Mouse (Mus musculus) ovary, postnatal 14 days (tissue): ENCODE results near the gene Entpd2.
"Not testable (repeated sequence)": the region's sequence is repeated elsewhere in the genome, so short reads cannot be mapped to it uniquely, and the experiment has no call there.

ENCODE experiments used
- DNase-seq: peaks from one replicate; pipeline ENCODE4 v3.0.0; 2022; ENCODE audit warnings: low spot score

Gene Entpd2

DNA sequence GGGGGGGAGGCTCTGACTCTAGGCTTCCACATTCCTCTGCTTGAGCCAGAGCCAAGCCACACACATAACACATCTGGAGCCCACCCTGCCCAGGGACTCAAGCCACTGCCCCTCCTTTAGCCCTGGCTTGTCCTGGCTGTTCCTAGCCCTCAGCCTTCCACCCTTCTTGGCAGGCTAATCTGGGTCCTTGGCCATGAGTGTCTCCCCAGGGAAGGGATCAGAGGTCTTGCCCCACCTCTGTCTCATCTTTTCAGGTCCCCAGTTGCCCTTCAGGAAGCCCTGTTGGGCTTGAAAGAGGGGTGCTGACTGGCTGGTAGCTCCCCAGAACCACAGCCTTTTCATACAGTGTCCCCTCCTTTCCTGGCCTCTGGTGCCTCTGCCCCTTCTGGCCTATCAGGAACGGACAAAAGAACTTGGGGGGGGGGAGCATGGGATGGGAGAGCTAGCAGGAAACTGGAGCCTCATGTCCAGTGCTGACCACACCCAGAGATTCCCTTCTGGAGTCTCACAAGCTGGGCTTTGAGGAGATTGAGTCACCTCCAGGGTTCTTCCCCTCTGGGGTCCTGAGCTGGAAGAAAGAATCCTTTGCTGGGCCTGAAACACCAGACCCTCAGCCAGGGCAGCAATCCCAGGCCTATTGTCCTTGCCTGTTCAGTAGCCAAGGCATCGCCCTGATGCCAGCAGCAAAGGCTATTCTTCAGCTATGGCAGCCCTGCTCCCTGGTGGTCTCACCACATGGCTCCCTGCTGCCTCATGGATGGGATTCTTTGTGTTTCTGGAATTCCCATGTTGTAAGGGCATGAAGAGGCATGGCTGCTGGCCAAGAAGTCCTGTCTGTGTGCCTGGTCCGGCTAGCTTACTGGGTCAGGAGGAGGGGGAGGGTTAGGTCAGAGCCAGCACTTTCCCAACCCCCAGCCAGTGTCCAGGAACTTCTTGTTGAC, 1.1 kb upstream of the Entpd2 start:
- DNase-seq = no peak

DNA sequence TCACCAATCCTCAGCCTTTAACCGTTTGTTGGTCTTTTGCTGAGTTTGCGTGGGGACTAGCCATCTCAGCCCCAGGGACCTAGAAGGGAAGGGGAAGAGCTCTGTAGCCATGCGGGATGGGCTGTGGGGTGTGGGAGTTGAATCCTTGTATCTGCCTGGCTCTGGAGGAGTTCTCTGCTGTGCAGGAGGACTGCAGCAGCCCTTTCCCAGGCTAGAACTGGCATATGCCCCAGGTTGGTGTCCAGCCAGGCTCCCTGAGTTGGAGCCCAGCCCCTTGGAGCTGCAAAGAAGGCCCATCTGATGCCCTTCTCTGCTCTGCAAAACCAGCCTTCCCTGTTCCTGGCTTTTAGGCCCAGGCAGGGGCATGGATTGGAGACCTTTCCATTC, 916 bp downstream of the Entpd2 start:
- no peak for DNase-seq

DNA sequence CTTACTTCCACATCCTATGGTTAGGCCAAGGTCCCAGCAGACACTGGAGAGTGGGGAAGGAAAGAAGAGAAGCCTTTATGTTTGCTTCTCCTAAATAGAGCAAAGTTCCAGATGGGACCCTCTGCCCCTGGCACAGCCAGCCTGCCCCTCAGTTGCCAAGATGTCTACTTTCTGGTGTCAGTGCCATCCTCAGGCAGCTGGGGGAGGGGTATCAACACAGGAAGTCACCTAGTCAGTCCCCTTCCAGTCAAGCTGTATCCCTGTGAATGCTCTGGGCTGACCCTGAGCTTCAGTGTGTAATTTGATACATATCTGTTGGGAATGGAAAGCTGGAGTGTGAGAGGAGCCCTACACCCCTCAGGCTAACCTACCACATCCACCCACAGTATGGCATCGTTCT, 1.3 kb downstream of the Entpd2 start:
- DNase-seq = no peak

DNA sequence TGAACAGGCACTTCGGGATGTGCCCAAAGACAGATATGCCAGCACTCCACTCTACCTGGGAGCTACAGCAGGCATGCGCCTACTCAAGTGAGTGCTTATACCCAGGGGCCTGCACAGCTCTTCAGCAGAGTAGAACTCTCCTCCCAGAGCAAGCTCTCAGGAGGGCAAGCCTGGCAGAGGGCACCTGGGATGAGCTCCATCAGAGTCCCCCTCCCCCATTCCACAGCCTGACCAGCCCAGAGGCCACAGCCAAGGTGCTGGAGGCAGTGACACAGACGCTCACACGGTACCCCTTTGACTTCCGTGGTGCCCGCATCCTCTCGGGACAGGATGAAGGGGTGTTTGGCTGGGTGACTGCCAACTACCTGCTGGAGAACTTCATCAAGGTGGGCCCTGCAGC, 2.4 kb downstream of the Entpd2 start:
- no peak for DNase-seq

DNA sequence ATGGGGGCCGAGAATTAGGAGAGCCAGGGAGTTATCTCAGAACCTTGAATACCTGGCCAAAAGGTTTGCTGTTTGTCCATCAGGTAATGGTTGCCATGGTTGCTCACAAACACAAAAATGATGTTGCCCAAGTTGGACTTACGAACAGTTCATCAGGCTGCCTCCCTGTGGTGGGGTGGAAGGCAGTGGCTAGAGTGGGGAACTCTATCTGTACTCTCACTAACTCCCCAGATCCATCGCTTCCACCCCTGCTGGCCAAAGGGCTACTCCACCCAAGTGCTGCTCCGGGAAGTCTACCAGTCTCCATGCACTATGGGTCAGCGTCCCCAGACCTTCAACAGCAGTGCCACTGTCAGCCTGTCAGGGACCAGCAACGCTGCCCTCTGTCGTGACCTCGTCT, 3.4 kb downstream of the Entpd2 start, which contains the start of gene Npdc1:
Gene Npdc1, plus strand, starts transcription at position 301 of the 400 bp plus-strand sequence.
- no peak for DNase-seq

DNA sequence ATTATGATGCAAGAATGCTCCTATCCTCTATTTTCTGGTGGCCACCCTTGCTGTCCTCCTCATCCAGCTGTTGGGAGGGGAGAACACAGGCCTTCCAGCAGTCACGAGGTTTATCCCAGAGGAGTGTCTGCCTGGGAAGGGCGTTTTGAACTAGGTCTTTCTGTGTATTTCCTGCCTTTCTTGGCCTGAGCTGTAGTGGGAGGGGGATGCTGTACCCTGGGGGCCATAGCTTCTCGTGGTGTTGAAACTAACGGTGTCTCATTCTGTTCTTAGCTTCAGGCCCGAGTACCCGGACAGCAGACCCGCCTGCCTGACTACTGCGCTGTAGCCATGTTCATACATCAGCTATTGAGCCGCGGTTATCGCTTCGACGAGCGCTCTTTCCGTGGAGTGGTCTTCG, 4.6 kb downstream of the Entpd2 start:
- no peak for DNase-seq

DNA sequence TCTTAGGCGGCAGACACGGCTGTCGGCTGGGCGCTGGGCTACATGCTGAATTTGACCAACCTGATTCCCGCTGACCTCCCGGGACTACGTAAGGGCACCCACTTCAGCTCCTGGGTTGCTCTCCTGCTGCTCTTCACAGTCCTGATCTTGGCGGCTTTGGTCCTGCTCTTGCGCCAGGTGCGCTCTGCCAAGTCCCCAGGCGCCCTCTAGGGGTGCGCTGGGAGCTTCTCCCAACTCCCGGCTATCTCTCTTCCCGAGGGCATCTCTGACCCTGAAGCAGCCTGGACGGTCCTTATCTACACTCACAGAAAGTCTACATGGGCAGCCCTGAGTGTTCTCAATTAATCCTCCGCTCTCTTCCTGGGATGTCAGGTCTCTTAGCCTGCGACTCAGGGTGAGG, 5.1 kb downstream of the Entpd2 start:
- peak; percentile 47 for DNase-seq

DNA sequence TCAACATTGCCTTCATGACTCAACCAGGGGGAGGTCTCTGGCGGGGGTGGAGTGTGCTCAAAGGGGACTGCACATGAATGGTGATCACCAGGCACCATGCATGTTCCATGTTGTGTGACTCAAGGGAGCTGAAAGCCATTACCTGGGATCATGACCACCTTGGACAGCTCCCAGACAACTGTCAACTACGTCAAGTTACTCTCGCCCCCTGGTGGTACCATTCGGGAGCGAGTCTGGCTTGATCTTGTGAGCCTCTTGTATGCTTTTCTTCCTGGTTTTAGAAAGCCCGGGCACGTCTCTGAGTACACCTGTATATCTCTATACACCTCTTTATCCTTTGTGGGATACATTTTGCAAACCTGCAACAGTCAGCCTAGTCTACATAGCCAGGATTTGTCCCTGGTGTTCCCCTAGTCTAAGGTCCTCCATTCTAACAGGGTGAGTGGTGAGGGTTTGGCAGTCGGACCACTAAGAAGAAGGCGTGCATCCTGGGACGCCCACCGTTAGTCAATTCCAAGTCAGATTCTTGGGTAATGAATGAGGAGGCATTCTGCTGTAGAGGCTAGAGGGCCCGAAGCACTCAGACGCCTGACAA, 6.8 kb downstream of the Entpd2 start:
- peak; percentile 60 for DNase-seq

DNA sequence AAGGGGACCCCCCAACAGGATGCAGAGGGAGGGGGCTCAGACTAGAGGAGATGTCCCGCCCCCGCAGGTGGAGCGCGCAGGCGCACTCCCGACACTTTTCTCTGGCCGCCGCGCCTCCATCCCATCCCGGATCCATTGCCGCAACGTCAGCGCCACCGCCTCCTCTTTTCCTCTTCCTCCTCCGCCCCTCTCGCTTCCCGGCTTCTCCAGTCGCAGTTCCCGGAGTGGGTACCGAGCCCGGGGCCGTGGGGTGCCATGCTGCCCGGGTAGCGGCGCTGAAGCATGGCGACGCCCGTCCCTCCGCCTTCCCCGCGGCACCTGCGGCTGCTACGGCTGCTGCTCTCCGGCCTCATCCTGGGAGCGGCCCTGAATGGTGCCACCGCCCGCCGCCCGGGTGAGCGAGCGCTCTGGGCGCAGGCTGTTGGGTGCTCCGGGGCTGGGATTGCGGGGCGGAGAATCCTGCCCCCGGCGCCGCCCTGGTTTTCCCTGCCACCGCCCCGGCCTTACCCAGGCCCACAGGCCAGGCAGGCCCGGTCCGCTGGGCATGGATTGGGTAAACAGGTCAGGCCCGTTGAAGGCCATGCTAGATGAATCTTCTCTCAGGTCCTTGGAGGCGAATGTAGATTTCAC, 7.4 kb downstream of the Entpd2 start:
- peak; percentile 55 for DNase-seq

DNA sequence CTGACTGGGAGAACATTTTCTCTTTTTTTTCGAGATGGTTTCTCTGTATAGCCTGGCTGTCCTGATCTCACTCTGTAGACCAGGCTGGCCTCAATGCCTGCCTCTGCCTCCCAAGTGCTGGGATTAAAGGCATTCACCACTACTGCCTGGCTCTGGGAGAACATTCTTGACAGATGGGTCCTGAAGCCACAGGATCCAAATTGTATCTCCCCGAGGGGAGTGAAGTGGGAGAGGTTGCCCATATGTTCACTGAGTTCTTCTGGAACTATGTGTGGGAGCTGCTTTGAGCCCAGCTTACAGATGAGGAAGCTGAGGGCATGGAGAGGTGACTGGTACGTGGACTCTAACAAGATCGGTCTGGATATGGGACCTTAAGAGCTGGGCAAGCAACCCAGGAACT, 8.3 kb downstream of the Entpd2 start:
- no peak for DNase-seq

DNA sequence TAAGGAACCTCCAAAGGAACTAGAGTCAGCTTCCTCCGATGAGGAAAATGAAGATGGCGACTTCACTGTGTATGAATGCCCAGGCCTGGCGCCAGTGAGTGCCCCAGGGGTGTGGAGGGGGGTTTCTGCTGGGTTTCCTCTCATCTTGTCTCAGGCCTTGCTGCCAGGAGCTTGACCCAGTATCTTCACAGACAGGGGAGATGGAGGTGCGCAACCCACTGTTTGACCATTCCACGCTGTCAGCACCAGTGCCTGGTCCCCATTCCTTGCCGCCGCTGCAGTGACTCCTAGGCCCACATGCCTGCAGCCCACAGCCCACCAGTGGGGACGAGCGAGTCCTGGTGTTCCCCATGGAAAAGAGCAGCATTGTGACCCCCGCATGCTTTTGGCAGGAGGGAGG, 13.2 kb downstream of the Entpd2 start:
- DNase-seq = no peak

DNA sequence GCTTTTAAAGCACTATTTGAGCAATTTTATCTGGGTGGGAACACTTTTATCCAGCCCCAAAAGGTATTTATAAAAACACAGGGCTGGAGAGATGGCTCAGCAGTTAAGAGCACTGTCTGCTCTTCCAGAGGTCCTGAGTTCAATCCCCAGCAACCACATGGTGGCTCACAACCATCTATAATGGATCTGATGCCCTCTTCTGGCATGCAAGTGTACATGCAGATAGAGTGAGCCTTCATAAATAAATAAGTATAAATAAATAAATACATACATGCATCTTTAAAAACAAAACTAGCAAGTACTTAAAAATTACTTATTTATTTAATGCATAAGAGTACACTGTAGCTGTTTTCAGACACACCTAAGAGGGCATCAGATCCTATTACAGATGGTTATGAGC, 17.8 kb downstream of the Entpd2 start:
- not testable (repeated sequence) for DNase-seq

DNA sequence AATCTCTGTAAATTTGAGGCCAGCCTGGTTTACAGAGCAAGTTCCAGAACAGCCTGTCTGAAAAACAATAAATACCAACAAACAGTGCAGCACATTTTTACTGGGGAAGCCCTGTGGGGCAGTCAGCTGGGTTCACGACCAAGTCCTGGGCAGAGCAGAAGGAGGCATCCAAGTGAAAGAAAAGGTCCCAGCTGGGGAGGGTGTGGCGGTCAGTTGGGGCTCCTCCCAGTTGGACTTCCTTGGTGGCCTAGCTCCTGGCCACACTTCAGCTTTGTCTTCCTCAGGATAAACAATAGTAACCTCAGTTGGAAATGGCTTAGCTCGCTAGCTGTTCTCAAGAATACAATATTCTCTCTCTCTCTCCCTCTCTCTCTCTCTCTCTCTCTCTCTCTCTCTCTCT, 21.8 kb downstream of the Entpd2 start:
- DNase-seq = no peak

DNA sequence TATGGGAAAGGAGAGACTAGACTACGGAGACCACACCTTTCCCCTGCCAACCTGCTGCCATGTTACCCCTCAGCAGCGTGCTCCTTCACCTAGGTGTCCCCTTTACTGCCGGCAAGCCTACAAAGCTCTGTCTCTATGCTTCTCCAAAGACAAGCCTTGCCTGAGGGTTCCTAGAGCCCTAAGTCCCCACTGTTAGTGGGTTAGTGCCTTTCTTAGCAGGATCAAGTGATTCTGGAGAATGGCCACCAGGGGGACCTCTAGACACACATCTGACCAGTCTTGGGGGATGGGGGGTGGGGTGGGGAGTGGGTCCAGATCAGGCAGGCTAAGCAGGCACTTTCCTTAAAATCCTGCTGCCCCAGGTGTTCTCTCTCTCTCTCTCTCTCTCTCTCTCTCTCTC, 26.2 kb downstream of the Entpd2 start:
- no peak for DNase-seq

DNA sequence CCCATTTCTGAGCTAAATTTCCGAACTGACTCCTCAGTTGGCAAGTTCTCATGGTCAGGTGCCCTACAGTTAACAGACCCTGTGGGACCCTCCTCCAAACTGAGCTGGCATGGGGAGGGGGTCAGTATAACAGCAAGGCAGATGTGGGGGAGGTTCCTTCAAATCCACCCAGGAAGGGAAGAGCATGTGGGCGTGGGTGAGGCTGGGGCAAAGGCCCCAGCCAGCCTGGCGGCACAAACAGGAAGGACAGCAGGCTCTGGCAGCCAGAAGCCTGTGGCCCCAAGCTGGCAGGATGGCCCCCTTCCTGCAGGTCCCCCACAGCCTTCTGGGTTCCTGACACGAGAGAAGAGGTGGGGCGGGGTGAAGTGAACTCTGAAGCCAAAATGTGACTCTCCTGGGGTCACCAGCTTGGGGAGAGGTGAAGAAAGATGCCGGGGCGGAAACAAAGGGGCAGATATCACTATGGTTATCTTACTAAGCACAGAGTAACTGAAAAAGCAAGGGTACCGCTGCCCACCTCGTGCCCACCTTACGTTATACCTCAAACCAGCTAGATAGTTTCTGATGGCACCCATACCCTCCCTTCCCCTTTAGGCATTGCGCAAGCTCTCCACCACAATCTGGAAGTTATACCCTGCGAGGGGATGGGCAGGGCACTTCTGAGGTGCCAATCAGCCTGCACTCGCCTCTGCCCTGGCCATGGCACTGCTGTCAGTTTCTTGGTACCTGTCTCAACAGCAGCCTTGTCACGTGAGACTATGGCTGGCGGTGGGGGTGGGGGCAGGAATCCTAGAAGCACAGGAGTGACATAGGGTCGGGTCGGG, 27.1 kb downstream of the Entpd2 start, which contains the start of gene Fut7:
Gene Fut7, plus strand, starts transcription at position 681 of the 824 bp plus-strand sequence.
- no peak for DNase-seq

DNA sequence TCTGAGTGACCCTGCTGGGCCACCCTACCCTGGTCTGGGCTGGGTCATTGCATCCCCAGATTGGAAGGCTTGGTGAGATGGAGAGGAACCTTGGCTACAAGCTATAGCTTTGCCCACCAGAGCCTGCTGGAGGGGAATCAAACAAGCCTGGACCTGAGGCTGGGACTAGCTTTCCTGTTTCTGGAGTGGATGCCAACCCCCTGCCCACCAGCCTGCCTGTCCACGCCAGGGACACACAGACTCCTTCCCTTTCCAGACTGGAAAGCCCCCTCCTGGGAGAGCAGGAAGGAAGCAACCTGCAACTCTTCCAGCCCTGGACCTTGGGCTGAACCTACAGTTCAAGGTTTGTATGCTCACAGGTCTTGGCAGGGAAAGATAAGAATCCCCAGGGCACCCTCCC, 28.0 kb downstream of the Entpd2 start:
- no peak for DNase-seq

DNA sequence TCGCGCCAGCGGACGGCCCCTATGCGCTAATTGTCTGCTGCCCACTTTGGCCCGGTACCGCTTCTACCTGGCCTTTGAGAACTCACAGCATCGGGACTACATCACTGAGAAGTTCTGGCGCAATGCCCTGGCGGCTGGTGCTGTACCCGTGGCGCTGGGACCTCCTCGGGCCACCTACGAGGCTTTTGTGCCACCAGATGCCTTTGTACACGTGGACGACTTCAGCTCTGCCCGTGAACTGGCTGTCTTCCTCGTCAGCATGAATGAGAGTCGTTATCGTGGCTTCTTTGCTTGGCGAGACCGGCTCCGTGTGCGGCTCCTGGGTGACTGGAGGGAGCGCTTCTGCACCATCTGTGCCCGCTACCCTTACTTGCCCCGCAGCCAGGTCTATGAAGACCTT, 29.8 kb downstream of the Entpd2 start:
- DNase-seq = no peak

DNA sequence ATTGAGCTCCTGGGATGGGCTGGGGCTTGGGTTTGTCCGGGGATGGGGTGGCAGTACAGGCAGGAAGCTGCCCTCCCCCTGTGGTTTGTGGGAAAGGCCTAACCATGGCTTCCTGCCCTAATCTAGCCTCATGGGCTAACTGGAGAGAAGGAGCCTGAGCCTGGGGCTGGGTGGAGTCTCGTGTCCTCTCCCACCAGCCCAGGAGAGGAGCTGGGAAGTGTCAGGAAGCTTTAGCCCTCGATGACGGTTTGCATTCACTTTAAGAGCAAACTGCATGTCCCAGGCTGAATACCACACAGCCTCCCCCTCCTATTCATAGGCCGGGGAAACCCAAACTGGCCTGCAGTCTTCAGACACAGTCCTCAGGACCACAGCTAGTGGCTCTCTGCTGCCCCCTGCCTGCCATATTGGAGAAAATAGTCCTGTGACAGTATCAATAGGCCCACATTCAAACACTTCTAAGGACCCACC, 31.1 kb downstream of the Entpd2 start:
- peak; percentile 55 for DNase-seq

DNA sequence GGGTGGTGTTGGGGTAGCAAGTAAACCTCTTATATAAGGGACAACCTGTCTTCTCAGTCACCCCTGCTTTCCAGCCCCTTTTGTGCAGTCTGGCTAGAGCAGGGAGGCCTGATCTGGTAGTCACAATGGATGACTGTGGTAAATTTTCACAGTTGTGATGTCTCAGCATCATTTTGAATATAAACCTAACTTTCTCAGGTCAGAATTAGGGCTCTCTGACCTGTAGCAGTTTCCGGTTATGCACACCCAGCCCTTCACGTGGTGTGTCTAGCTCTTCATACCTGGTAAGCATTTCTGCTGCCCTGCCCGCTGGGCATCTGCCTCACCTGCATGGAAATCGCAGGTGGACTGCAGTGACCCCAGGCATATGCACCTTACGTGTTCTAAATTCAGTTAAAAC, 31.6 kb downstream of the Entpd2 start:
- DNase-seq = no peak

DNA sequence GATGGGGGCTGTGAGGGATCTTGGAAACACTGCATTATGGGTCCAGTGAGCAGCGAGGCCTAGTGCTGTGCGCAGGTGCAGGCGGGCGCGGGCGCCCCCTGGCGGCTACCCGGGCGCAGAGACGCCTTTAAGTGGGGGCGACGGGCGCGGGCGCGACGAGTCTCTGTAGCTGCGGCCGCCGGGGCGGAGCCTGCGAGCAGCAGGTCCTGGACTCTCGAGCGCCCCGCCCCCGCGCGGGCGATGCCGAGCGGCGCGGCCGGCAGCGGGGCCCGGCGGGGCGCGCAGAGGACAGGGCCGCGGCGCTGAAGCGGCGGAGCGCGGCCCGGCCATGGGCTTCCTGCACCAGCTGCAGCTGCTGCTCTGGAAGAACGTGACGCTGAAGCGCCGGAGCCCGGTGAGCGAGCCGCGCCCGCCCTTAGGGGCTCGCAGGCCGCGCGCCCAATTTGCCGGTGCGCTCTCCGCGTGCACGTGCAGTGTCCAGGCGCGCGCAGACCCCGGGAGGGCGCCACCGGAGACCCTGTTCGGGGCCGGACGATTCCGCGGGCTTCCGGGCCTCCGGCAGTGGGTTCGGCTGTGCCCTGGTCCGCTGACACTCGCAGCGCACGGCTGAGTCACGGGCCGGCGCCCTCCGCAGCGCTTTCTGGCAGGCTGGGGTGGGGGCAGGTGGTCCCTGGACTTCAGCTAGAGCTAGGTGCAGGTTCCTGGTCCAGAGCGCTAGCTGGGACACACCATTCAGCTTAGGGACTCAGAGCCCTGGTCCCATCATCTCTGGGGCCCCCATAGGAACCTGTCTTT, 33.0 kb downstream of the Entpd2 start, which contains the start of gene Abca2:
Gene Abca2, plus strand, starts transcription at position 262 of the 795 bp plus-strand sequence.
- peak; percentile 89 for DNase-seq
